In genomic region chr11:101162772-101163171, GRCm38 (mm10) we compare ENCODE assay signal across 10 mouse cellular contexts. TPM values are rescaled to one million over a fixed set of nuclear protein-coding genes. Genes with fewer than 3 reads are reported as not detected.
DNase-seq lines count a peak whose midpoint lies in the region; ATAC-seq and TF ChIP-seq lines count a peak whose summit lies in the region.
"Had no signal": no experiment of that assay in that cellular context is flagged by ENCODE, and none has a peak within 500 bp of the region (broad histone marks: within the 10 kb centered on the region; RNA-seq: fewer than 3 reads in every experiment).

No protein-coding gene starts in this region.

- intact Hi-C loops in heart, adult 2 months (cut with DNase I): no loop called here

- TF ChIP-seq EP300 in heart, adult 2 months (IDR thresholded peaks at IDR 0.05; ENCODE audit: insufficient read depth, low read depth, low read length): 0 out of 2 replicates have a peak, but pooled peaks have one; percentile 49

- H3K27me3 ChIP-seq in heart, adult 2 months (ENCODE audit: control insufficient read depth, insufficient read depth, low read length): no peaks in the 10 kb centered on the region
- peaks cover 49% of the 10 kb centered on the region for H3K27me3 ChIP-seq in heart, embryonic 11.5 days (ENCODE audit: control insufficient read depth, insufficient read depth, low read length)
- peaks cover 83% of the 10 kb centered on the region for H3K27me3 ChIP-seq in liver, embryonic 11.5 days (replicated peaks; ENCODE audit: control insufficient read depth, insufficient read depth, low read length)

- H3K27ac ChIP-seq in heart, adult 2 months: peak overlapping the region; percentile 79
- H3K27ac ChIP-seq in heart, embryonic 11.5 days (ENCODE audit: low read depth, low read length): no peak overlapping the region
- H3K27ac ChIP-seq in liver, embryonic 11.5 days (ENCODE audit: low read depth, low read length): no peak overlapping the region

- no peak for ATAC-seq in heart, embryonic 11.5 days (replicated peaks; ENCODE audit: insufficient number of reproducible peaks, low FRiP score, low TSS enrichment)
- ATAC-seq in monocyte, adult 5-6 weeks (replicated peaks; ENCODE audit: insufficient number of reproducible peaks, low FRiP score, low TSS enrichment, poor library complexity, severe bottlenecking): no peak
- no peak for ATAC-seq in liver, embryonic 11.5 days (replicated peaks; ENCODE audit: low FRiP score)

- peaks cover 10% of the 10 kb centered on the region for H3K36me3 ChIP-seq in heart, adult 2 months (ENCODE audit: control insufficient read depth, insufficient read depth, low read length)
- H3K36me3 ChIP-seq in heart, embryonic 11.5 days (ENCODE audit: control insufficient read depth, insufficient read depth, low read length): peaks cover 3% of the 10 kb centered on the region; the same call in 1 of the 2 replicates
- peaks cover 7% of the 10 kb centered on the region for H3K36me3 ChIP-seq in liver, embryonic 11.5 days (ENCODE audit: control insufficient read depth, insufficient read depth, low read length)

- H3K9ac ChIP-seq in heart, adult 2 months (ENCODE audit: low read depth, low read length): no peak overlapping the region
- no peak overlapping the region for H3K9ac ChIP-seq in heart, embryonic 11.5 days (ENCODE audit: low read depth, low read length)
- no peak overlapping the region for H3K9ac ChIP-seq in liver, embryonic 11.5 days (ENCODE audit: low read depth, low read length)

- 36% methylated on average over 5 of the region's 5 CpGs for WGBS in heart, adult 2 months
- WGBS in heart, embryonic 11.5 days (ENCODE audit: insufficient replicate concordance): 71% methylated on average over 5 of the region's 5 CpGs
- WGBS in liver, embryonic 11.5 days: 73% methylated on average over 5 of the region's 5 CpGs

- peak; percentile 78 to 89 for DNase-seq in heart, adult 2 months
- peak; percentile 79 for DNase-seq in MN1 (ENCODE audit: low spot score)
- peak; percentile 92 for DNase-seq in gastrocnemius, adult 18-20 months (ENCODE audit: low spot score)
- peak; percentile 48 to 64 for DNase-seq in kidney, postnatal 4 days
- DNase-seq in frontal cortex, postnatal 36 days (ENCODE audit: low spot score in 2 of 2): no peak
- no peak for DNase-seq in liver, embryonic 11.5 days (ENCODE audit: low spot score)
- DNase-seq: layer of hippocampus, adult 9-11 months had no signal

- TF ChIP-seq CTCF in heart, adult 2 months (IDR thresholded peaks at IDR 0.05): no peak

- H3K4me2 ChIP-seq in heart, embryonic 11.5 days: no peak overlapping the region
- H3K4me2 ChIP-seq in liver, embryonic 11.5 days: no peak overlapping the region

- peaks cover 9% of the 10 kb centered on the region for H3K4me1 ChIP-seq in heart, adult 2 months (ENCODE audit: control insufficient read depth, insufficient read depth, low read length)
- H3K4me1 ChIP-seq in heart, embryonic 11.5 days (ENCODE audit: control insufficient read depth, insufficient read depth, low read length): peaks cover 16% of the 10 kb centered on the region
- peaks cover 16% of the 10 kb centered on the region for H3K4me1 ChIP-seq in liver, embryonic 11.5 days (replicated peaks; ENCODE audit: control insufficient read depth, insufficient read depth, low read length)

- peak; percentile 6; the same call in 1 of the 2 replicates for TF ChIP-seq POLR2A in heart, adult 2 months (IDR thresholded peaks at IDR 0.05; ENCODE audit: insufficient read depth, low read depth, low read length)

- H3K9me3 ChIP-seq in heart, embryonic 11.5 days (replicated peaks; ENCODE audit: control insufficient read depth, low read length): no peaks in the 10 kb centered on the region
- no peaks in the 10 kb centered on the region for H3K9me3 ChIP-seq in liver, embryonic 11.5 days (ENCODE audit: control insufficient read depth, low read length)

- H3K4me3 ChIP-seq in heart, adult 2 months: no peak overlapping the region
- H3K4me3 ChIP-seq in heart, embryonic 11.5 days (ENCODE audit: low read depth, low read length): no peak overlapping the region
- no peak overlapping the region for H3K4me3 ChIP-seq in liver, embryonic 11.5 days (ENCODE audit: low read depth, low read length)

- no peaks in the 10 kb centered on the region for H3K79me2 ChIP-seq in heart, adult 2 months (replicated peaks; ENCODE audit: control insufficient read depth, insufficient read depth, low read length)

RNA-seq across cellular contexts. Expression of gene Tubg2, which starts 7.1 kb away (rescaled TPM):
- total RNA-seq in heart, adult 2 months (2021): 1 to 10 TPM; 3.5 TPM
- polyA plus RNA-seq in heart, adult 2 months (2012; rRNA removed): 2.1 and 2.9 TPM in 2 replicates
- polyA plus RNA-seq in heart, embryonic 11.5 days (2014; fragmentation: Nextera tagmentation; extraction: Ambion mirVana): 4.3 TPM in 2 replicates
- 1 to 10 TPM; 2.7 to 3.3 TPM for total RNA-seq in gastrocnemius, adult 18-20 months (2021)
- not detected in 3 replicates for total RNA-seq in monocyte, adult 5-6 weeks (2017)
- polyA plus RNA-seq in liver, embryonic 11.5 days (2014; fragmentation: Nextera tagmentation; extraction: Ambion mirVana): 1.3 and 1.8 TPM in 2 replicates
- total RNA-seq: megakaryocyte, adult 5-6 weeks had no signal

RNA-seq across cellular contexts. Expression of gene Cntnap1, which starts 7.6 kb away (rescaled TPM):
- total RNA-seq in heart, adult 2 months (2021): 1 to 10 TPM; 1.3 to 1.5 TPM
- 3.1 and 4.0 TPM in 2 replicates for polyA plus RNA-seq in heart, adult 2 months (2012; rRNA removed)
- polyA plus RNA-seq in heart, embryonic 11.5 days (2014; fragmentation: Nextera tagmentation; extraction: Ambion mirVana): 0.46 and 0.70 TPM in 2 replicates
- total RNA-seq in gastrocnemius, adult 18-20 months (2021): 1 to 10 TPM in 1 of 2 experiments, under 1 TPM in 1; 0.82 to 1.2 TPM
- total RNA-seq in monocyte, adult 5-6 weeks (2017): 0.21 to 0.95 TPM (median 0.68 TPM) in 3 replicates
- 0.34 and 0.40 TPM in 2 replicates for polyA plus RNA-seq in liver, embryonic 11.5 days (2014; fragmentation: Nextera tagmentation; extraction: Ambion mirVana)

RNA-seq across cellular contexts. Expression of gene Plekhh3, which starts 8.4 kb away (rescaled TPM):
- total RNA-seq in heart, adult 2 months (2021): 10 to 100 TPM; 14.3 to 28.1 TPM
- 24.4 and 26.7 TPM in 2 replicates for polyA plus RNA-seq in heart, adult 2 months (2012; rRNA removed)
- 6.2 TPM in 2 replicates for polyA plus RNA-seq in heart, embryonic 11.5 days (2014; fragmentation: Nextera tagmentation; extraction: Ambion mirVana)
- 10 to 100 TPM; 19.4 to 24.2 TPM for total RNA-seq in gastrocnemius, adult 18-20 months (2021)
- 2.2 to 6.3 TPM (median 4.0 TPM) in 3 replicates for total RNA-seq in monocyte, adult 5-6 weeks (2017)
- 3.4 and 3.8 TPM in 2 replicates for polyA plus RNA-seq in liver, embryonic 11.5 days (2014; fragmentation: Nextera tagmentation; extraction: Ambion mirVana)

RNA-seq across cellular contexts. Expression of gene Ccr10, which starts 12.5 kb away (rescaled TPM):
- not detected for total RNA-seq in heart, adult 2 months (2021)
- 0.14 TPM in 1 of 2 replicates, not detected in the other for polyA plus RNA-seq in heart, adult 2 months (2012; rRNA removed)
- polyA plus RNA-seq in heart, embryonic 11.5 days (2014; fragmentation: Nextera tagmentation; extraction: Ambion mirVana): 0.13 and 0.39 TPM in 2 replicates
- total RNA-seq in gastrocnemius, adult 18-20 months (2021): not detected
- total RNA-seq in monocyte, adult 5-6 weeks (2017): 0.38 TPM in 1 of 3 replicates, not detected in the others
- polyA plus RNA-seq in liver, embryonic 11.5 days (2014; fragmentation: Nextera tagmentation; extraction: Ambion mirVana): 0.10 TPM in 1 of 2 replicates, not detected in the other

RNA-seq across cellular contexts. Expression of gene Tubg1, which starts 43.0 kb away (rescaled TPM):
- 10 to 100 TPM; 22.7 to 23.6 TPM for total RNA-seq in heart, adult 2 months (2021)
- polyA plus RNA-seq in heart, adult 2 months (2012; rRNA removed): 14.2 and 17.2 TPM in 2 replicates
- polyA plus RNA-seq in heart, embryonic 11.5 days (2014; fragmentation: Nextera tagmentation; extraction: Ambion mirVana): 82.1 and 83.5 TPM in 2 replicates
- 10 to 100 TPM; 24.7 to 26.2 TPM for total RNA-seq in gastrocnemius, adult 18-20 months (2021)
- 8.2 to 25.6 TPM (median 11.0 TPM) in 3 replicates for total RNA-seq in monocyte, adult 5-6 weeks (2017)
- polyA plus RNA-seq in liver, embryonic 11.5 days (2014; fragmentation: Nextera tagmentation; extraction: Ambion mirVana): 82.3 and 85.3 TPM in 2 replicates

Comparison
In these comparisons a context has a peak if more than half of its experiments do, and no peak if none do; other contexts are left out.
1. DNase-seq: peak in heart, adult 2 months (2 of 2), MN1 (single experiment), gastrocnemius, adult 18-20 months (single experiment) and kidney, postnatal 4 days (2 of 2); none in frontal cortex, postnatal 36 days (0 of 2) and liver, embryonic 11.5 days (single experiment).